Mouse (Mus musculus) liver, postnatal 0 days (tissue): ENCODE measurements at regions not wholly inside any gene's neighbourhood (a gene's known extent, or its start where the extent isn't known, plus 50 kb on each side); places are given as distances from the start of the nearest gene placed in this dataset.
"Not testable (repeated sequence)": the region's sequence is repeated elsewhere in the genome, so short reads cannot be mapped to it uniquely, and the experiment has no call there.

ENCODE experiments used
- ATAC-seq: fragments of 200-750 bp; cut with Nextera tagmentation; 2 replicates; pipeline ENCODE4 v1.8.0; 2017; ENCODE audit warnings: mild to moderate bottlenecking, moderate library complexity
- DNase-seq: peaks from one replicate; pipeline ENCODE4 v3.0.0-alpha.2; 2016
- H3K27ac ChIP-seq: fragments of 300-500 bp; sonication (generic); 2 replicates; pipeline ENCODE4 v1.5.1; 2014; ENCODE audit warnings: antibody characterized with exemption, moderate library complexity, mild to moderate bottlenecking, low read depth
- H3K27me3 ChIP-seq: fragments of 300-500 bp; sonication (generic); 2 replicates; pipeline ENCODE4 v1.6.1; 2014; ENCODE audit warnings: low read length, control low read depth, mixed read lengths; ENCODE audit not compliant: insufficient read depth
- H3K36me3 ChIP-seq: fragments of 300-500 bp; sonication (generic); replicated peaks from 2 replicates; pipeline ENCODE4 v1.6.1; 2014; ENCODE audit warnings: mild to moderate bottlenecking, control low read depth, low read length, moderate library complexity, mixed read lengths; ENCODE audit not compliant: insufficient read depth
- H3K4me1 ChIP-seq: fragments of 300-500 bp; sonication (generic); 2 replicates; pipeline ENCODE4 v1.6.1; 2014; ENCODE audit warnings: antibody characterized with exemption, mild to moderate bottlenecking, control low read depth; ENCODE audit not compliant: insufficient read depth
- H3K4me2 ChIP-seq: fragments of 300-500 bp; sonication (generic); 2 replicates; pipeline ENCODE4 v1.6.1; 2014; ENCODE audit warnings: low read depth, mild to moderate bottlenecking, low read length, moderate library complexity, mixed read lengths
- H3K4me3 ChIP-seq: fragments of 300-500 bp; sonication (generic); 2 replicates; pipeline ENCODE4 v1.5.1; 2014; ENCODE audit warnings: low read depth, low read length
- H3K9ac ChIP-seq: fragments of 300-500 bp; sonication (generic); replicated peaks from 2 replicates; pipeline ENCODE4 v1.6.1; 2014; ENCODE audit warnings: mild to moderate bottlenecking, moderate library complexity
- H3K9me3 ChIP-seq: fragments of 300-500 bp; sonication (generic); 2 replicates; pipeline ENCODE4 v1.6.1; 2016; ENCODE audit warnings: mild to moderate bottlenecking, control low read depth, low read length, mixed read lengths
- CTCF ChIP-seq: sonication (generic); IDR thresholded peaks from 2 replicates; pipeline ENCODE4 v1.5.1; 2016; ENCODE audit warnings: antibody characterized with exemption, low read depth
- EP300 ChIP-seq: IDR thresholded peaks from 2 replicates; pipeline ENCODE4 v1.6.1; 2016; ENCODE audit warnings: antibody characterized with exemption, low read depth, mild to moderate bottlenecking
- WGBS: fragments of 180-500 bp; shearing (Covaris S2); extraction: QIAGEN DNeasy Blood & Tissue Kit; methylation state at CpG from one replicate; pipeline ENCODE4 v1.1.7; 2014; ENCODE audit not compliant: insufficient replicate concordance; 5-methylcytosine and 5-hydroxymethylcytosine counted together

DNA sequence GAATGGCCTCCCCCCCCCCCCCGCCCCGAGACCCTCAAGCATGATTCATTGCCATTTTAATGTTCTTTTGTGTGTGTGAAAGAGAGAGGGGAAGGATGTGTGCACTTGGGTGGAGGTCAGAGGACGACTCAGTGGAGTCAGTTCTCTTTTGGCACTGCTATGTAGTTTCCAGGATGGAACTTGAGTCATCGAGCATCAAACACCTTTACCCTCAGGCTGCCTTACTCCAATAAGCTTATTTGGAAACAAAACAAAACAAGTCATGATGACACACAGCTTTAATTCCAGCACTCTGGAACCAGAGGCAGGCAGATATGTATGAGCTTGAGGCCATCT is 134.7 kb upstream of the Trim24 start:
- no peak overlapping the region for H3K27ac ChIP-seq
- DNase-seq (no peak), ATAC-seq (no peak)
- H3K4me2 ChIP-seq = no peak overlapping the region
- no peaks in the 10 kb centered on the region for H3K27me3 ChIP-seq
- peaks cover 4% of the 10 kb centered on the region for H3K9me3 ChIP-seq
- H3K4me3 ChIP-seq = no peak overlapping the region
- no peak overlapping the region for H3K9ac ChIP-seq
- H3K36me3 ChIP-seq = no peaks in the 10 kb centered on the region
- no peak for TF ChIP-seq CTCF
- 69% methylated on average over 4 of the region's 4 CpGs for WGBS
- H3K4me1 ChIP-seq = no peaks in the 10 kb centered on the region

DNA sequence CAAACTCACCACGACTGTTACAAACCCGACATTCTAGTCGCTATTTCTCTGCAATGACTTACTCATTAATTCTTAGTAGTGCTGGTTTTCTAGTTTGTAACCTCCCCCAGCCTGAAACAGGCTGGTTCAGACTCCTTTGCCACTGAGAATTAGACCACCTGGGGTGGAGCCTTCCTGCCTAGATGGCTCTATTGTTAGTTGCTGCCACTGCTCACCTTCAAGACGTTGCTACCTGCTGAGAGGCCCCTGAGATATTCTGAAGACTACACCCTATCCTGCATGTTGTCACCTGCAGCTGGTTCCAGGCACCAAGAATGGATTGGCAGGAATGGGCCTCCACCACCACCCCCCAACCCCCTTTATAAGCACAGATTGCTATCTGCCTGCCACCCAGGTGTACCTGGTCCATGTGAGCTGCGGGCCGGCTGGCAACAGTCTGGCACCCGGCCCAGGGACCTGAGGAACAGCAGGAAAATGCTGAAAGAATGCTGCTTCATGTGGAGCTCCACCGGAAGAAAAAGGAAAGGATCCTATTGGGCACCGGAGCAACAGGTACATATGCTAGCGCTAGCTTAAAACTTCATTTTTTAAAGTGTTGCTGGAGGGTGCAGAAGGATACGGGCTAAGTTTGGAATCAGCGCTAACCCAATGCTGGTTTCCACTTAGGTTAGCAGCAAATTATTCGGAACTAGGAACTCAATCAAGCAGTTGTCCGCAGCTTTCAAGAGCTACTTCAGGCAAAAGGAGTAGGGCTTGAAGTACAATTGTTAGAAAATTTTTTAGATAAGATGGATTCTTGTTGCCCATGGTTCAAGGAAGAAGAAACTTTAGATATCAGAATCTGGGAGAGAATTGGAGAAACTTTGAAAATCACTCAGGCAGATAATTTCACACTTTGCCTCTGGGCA is 129.4 kb upstream of the Trim24 start:
- Histone ChIP-seq H3K4me3 (no peak overlapping the region), H3K36me3 (no peaks in the 10 kb centered on the region), H3K9me3 (peaks cover 4% of the 10 kb centered on the region), H3K9ac (no peak overlapping the region), H3K27ac (no peak overlapping the region), H3K4me2 (no peak overlapping the region), H3K27me3 (no peaks in the 10 kb centered on the region), H3K4me1 (no peaks in the 10 kb centered on the region)
- 77% methylated on average over 14 of the region's 14 CpGs for WGBS
- DNase-seq = no peak
- ATAC-seq = no peak
- TF ChIP-seq EP300 = no peak
- TF ChIP-seq CTCF = no peak

DNA sequence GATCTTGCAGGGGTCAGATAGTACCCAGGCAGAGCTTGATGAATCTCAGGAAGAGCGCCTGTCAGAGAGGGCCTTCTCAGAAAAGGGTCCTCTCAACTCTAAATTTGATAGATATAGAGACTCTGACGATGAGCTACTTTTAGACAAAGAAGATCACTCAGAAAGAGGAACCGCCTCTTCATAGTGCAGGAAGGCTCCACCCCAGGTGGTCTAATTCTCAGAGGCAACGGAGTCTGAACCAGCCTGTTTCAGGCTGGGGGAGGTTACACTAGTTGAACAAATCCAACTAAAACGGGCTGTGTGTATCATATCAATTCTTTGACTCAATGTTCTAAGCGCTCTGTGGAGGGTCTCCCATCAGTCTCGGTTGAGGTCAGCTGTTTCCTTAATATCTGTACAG is 128.7 kb upstream of the Trim24 start:
- not testable (repeated sequence) for H3K9ac ChIP-seq, H3K9me3 ChIP-seq, H3K27me3 ChIP-seq, H3K4me3 ChIP-seq, H3K27ac ChIP-seq, ATAC-seq, H3K4me1 ChIP-seq, H3K36me3 ChIP-seq, DNase-seq, H3K4me2 ChIP-seq
- 71% methylated on average over 7 of the region's 7 CpGs for WGBS

DNA sequence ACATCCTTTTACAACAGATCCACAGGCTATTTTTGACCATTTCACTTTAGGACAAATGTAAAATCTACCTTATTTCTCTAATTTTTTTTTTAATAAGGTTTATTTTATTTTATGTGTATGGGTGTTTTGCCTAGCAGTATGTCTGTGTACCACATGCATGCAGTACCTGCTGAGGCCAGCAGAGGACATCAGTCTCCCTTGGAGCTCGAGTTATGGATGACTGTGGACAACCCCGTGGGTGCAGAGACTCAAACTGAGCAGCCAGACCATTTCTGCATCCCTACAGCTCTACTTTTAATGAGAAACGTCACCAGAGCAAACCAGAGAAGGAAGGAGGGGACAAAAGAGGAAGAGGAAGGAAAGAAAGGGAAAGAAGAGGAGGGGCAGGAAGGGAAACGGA is 125.9 kb upstream of the Trim24 start:
- Histone ChIP-seq H3K36me3 (no peaks in the 10 kb centered on the region), H3K4me3 (no peak overlapping the region), H3K27me3 (no peaks in the 10 kb centered on the region), H3K9me3 (peaks cover 3% of the 10 kb centered on the region; the same call in 1 of the 2 replicates), H3K9ac (no peak overlapping the region), H3K4me1 (no peaks in the 10 kb centered on the region), H3K27ac (no peak overlapping the region), H3K4me2 (no peak overlapping the region)
- 57% methylated on average over 4 of the region's 4 CpGs for WGBS
- no peak for DNase-seq
- ATAC-seq = no peak
- TF ChIP-seq EP300 (no peak), CTCF (peak; percentile 61)

DNA sequence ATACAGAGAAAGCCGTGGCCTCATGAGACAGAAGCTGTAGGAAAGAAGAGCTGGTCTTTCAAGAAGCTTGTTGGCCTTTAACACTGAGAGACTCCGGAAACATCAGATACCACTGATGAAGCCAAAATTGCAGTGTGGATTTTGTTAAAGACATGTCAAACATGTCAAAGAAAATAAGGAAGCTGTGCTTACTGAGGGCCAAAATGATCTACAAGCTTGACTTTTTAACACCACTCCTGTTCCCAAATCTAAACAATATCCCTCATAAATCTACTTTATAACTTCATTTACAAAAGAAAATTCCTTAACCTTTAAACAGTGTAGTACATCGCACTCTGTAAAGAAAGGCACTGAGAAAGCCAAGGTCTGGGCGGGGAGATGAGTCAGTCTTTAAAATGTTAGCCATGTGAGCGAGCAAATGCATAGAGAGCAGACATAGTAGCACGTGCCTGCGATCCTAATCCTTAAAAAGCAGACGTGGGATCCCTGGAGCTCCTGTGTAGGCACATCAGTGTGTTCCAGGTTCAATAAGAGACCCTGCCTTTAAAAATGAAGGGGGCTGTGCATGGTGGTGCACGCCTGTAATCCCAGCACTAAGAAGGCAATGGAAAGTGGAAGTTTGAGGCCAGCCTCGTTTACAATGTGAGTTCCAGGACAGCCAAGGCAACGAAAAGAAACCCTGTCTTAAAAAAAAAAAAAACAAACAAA is 125.1 kb upstream of the Trim24 start:
- Histone ChIP-seq H3K36me3 (no peaks in the 10 kb centered on the region), H3K9ac (no peak overlapping the region), H3K27me3 (no peaks in the 10 kb centered on the region), H3K27ac (no peak overlapping the region), H3K4me3 (no peak overlapping the region), H3K4me2 (no peak overlapping the region), H3K9me3 (peaks cover 3% of the 10 kb centered on the region; the same call in 1 of the 2 replicates), H3K4me1 (no peaks in the 10 kb centered on the region)
- no peak for TF ChIP-seq CTCF
- no peak for TF ChIP-seq EP300
- no peak for DNase-seq
- no peak for ATAC-seq
- 81% methylated on average over 11 of the region's 11 CpGs for WGBS

DNA sequence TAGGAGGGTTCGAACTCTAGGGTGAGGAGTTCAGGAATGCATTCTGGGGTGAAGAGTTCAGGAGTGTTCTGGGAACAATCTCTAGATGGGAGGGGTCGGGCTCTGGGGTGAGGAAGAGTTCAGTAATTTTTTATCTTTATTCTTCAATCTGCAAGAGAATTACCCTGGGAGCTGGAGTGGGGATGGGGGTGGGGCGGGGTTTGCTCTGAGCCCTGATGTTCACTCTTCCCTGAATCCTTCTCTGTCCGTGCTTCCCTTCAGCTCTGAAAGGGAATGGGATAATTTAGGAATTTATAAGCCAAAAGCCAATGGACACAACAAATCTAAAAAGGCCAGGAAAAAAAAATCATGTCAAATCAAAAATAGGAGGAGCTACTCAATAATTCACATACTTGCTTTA is 122.8 kb upstream of the Trim24 start:
- 63% methylated on average over 4 of the region's 4 CpGs for WGBS
- not testable (repeated sequence) for H3K4me3 ChIP-seq, ATAC-seq, DNase-seq, H3K27me3 ChIP-seq, H3K9ac ChIP-seq, H3K4me2 ChIP-seq, H3K36me3 ChIP-seq, H3K4me1 ChIP-seq, H3K27ac ChIP-seq, H3K9me3 ChIP-seq
